Mouse (Mus musculus) cerebellum, adult 9-10 months (tissue): ENCODE measurements around the gene Adcy5.

ENCODE experiments used
- DNase-seq: peaks from one replicate; pipeline ENCODE4 v3.0.0; 2022

Adcy5 gene

GRCm38 (mm10) chr16:35154641-35155390 is at the start of gene Adcy5:
Gene Adcy5, plus strand, starts transcription at chr16:35154877.
- DNase-seq: no peak

GRCm38 (mm10) chr16:35107985-35108384 is 46.7 kb upstream of the Adcy5 start:
- no peak for DNase-seq

- no peak for DNase-seq
Observed at GRCm38 (mm10) chr16:35109156-35109555, 45.5 kb upstream of the Adcy5 start.

DNA sequence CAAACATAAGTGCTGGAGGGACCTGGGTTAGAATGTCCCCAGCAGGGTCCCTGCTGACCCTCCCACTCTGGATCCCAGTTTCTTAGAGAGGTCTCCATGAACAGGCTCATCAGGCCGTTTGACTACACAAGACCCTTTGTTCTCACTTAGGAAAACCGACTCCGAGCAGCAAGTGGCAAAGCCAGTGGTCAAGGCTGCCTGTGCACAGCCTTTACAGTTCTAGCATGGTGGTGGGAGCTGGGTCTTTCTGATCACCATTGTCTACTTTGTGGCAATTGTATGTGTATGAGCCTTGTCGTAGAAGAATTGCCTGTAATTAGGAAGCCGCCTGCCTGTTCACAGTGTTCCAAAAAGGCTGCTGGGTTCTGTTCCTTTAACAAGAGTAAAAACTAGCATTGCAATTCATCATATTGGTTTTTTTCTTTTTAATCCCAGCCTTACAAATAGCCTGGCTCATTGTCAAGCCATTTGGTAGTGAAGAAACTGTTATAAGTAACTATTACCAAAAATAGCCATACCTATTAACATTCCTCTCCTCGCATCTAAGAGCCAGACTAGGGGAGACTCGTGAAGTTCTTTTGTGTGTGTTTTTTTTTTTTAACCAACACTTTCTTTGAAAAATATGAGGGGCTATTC is 44.9 kb upstream of the Adcy5 start:
- no peak for DNase-seq

GRCm38 (mm10) chr16:35110410-35111142 is 44.1 kb upstream of the Adcy5 start:
- peak; percentile 80 for DNase-seq

DNA sequence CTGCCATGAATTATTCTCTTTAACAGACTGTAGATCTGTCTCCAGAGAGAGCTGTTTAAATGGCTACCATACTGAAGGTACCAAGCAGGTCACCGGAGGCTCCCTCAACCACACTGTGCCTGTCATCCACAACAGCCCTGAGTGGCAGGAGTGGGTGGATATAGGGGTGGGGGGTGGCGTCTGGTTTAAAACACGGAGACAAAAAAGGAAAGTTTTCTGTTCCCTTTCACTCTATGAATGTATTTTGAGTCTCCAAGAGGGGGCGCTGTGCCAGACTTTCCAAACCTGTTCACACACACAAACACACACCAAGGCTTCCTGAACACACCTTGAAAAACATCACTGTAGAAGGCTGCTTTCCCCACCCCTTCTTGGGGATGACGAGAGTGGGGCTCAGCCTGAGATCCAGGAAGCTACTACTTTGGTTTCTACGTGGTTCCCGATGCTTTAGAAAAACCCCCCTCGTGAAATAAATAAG is 43.5 kb upstream of the Adcy5 start:
- DNase-seq: no peak

DNA sequence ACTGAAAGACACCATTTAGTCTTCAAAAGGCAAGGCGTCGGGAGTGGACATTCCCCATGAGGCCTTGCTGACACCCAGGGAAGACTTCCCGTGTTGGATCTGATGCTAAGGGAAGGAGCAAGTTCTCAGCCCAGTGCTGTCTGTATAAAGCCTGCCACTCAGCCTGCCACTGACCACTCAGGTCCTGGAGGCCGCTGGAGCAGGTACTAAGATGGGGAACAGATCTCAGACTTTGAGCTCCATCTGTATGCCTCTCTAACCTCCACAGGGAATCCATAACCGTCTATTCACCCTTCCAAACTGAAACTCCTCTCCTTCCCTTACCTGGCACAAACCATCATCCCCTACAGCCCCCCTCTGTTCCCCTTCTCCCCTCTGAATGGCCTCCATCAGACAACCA is 41.2 kb upstream of the Adcy5 start:
- no peak for DNase-seq

DNA sequence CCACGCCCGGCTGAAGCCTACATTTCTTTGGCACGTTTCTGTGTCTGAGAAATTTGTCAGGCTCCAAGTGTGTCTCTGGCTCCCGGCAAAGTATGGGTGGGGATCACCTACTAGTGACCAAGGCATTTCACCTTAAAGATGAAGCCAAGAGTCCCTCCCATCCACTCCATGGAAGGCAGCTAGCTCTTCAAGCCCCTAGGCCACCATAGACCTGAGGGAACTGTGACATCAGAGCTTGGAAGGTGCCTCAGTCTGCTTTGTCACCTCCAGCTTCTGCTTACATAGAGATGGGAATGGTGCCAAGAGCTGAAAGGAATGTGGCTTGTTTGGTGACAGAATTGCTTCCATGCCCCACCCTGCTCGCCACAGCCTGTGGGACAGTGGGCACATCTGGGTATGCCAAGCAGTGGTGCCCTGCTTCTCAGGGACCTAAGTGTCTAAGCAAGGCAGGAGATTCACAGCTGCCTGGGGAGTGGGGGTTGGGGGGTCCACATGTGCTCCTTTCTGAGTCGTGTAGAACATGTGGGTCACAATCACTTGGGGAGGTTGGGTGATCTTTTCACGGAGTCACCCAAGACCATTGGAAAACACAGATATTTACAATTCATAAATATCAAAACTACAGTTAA is 38.2 kb upstream of the Adcy5 start:
- no peak for DNase-seq

- no peak for DNase-seq
Observed at GRCm38 (mm10) chr16:35117436-35117835, 37.2 kb upstream of the Adcy5 start.

- DNase-seq: no peak
Observed at GRCm38 (mm10) chr16:35120603-35121002, 34.1 kb upstream of the Adcy5 start.

DNA sequence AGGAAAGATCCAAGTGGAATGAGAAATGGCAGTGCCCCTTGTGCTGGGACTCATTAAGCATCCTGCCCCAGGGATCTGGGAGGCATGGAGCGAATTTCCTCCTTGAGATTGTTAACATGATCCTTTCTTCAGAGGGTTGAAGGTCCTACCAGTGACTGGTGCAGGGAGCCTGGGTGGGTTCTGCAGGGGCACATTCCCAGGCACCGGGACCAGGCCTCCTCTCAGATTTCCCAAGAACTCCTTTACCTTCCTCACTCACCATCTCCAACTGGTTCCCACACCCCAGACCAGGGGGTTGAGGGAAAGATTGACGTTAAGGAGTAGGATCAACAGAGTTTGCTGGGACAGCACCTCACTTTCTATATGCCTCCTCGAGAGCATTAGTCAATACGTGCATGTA is 27.4 kb upstream of the Adcy5 start:
- no peak for DNase-seq

- DNase-seq: no peak
Observed at GRCm38 (mm10) chr16:35130172-35130571, 24.5 kb upstream of the Adcy5 start.

DNA sequence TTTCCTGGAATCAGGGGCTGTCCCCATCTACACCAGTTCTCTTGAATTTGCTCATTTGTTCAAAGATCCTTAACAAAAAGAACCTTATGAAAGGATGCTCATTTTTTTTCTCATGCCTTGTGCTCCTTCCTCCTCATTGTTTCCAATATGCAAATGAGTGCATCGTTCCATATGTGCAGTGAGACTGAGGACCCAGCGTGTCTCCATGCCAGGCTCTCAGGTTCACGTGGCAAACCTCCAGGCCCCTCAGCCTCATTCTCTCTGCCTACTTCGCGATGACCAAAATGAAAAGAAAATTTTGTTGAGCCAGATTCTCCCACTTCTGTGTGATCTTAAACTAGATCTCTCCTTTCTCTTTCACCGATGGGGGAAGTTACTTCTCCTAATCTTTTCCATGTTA is 15.3 kb upstream of the Adcy5 start:
- no peak for DNase-seq

DNA sequence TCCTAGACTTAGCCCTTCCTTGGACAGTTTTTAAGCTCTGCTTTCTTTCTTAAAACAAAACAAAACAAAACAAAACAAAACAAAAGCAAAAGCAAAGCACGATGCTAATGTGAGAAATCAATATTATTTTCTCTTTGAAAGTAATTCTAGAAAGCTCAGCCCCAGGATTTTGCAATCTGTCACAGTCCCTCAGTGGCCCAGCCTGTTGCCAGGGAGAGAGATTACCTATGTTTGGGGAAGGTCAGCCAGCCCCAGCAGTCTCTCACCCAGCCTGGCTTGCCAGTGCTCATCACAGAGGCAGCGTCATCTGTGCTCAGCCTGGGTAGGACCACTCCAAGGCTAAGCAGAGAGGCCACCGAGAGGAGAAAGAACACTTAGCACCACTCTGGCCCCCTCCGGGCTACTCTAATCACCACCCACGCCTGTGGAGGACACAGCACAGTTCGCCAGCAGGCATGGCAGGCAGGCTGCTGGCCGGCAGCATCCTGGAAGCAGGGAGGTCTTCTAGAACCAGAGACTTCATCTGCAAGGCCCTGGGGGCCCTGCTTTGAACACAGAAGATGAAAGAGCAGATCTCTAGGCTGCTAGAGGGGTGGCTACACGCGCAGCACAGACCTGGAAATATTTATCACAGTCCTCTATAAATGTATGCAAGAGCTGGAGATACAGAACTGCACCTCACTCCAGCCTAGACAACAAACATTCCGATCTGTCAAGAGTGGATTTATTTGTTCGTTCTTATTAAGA is 14.6 kb upstream of the Adcy5 start:
- no peak for DNase-seq

DNA sequence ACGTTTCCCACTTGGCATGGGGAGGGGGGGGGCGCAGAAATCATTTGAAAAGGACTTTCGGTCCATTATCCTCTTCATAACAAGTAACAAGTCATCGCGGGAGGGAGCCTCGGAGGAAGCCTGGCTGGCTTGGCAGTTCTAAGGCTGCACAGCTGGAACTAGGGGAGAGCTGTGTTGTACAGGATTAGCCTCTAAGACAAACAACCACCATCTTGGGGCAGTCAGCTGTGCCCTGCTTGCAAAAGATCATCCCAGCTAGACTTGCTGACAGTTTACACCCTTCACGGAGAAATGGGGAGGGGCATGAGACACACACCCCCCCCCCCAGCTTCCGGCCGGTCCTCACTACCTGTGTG is 14.1 kb upstream of the Adcy5 start:
- DNase-seq: no peak

GRCm38 (mm10) chr16:35141839-35142238 is 12.8 kb upstream of the Adcy5 start:
- no peak for DNase-seq

GRCm38 (mm10) chr16:35146153-35146552 is 8.5 kb upstream of the Adcy5 start:
- DNase-seq: no peak

DNA sequence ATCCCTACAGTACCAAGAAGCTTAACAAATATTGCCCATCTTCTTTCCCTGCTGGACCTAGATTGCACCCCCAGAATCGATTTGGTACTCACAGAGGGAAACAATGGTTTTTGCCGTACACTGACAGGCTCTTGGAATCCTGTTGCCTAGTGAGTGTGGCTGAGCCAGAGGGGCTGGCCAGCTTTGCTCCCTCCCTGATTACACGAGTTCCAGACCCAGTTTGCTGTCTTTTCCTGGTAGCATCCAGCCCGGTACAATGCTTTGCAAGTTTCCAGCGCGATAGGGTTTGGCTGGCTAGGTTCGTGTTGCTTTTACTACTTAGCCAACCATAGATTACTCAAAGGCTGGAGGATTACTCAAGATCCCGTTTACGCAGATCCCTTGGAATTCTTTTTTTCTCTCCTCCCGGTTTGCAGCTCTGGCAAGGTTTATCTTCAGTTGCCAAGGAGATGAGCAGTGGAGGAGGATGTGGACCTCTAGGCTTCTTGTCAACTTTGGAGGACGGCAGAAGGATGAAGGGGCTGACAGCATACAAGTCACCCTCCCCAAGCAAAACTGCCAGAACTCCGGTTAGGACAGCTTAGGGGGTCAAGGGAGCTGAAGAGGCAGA is 1.4 kb upstream of the Adcy5 start:
- DNase-seq: no peak

GRCm38 (mm10) chr16:35154245-35154640 is 434 bp upstream of the Adcy5 start:
- peak; percentile 55 for DNase-seq

DNA sequence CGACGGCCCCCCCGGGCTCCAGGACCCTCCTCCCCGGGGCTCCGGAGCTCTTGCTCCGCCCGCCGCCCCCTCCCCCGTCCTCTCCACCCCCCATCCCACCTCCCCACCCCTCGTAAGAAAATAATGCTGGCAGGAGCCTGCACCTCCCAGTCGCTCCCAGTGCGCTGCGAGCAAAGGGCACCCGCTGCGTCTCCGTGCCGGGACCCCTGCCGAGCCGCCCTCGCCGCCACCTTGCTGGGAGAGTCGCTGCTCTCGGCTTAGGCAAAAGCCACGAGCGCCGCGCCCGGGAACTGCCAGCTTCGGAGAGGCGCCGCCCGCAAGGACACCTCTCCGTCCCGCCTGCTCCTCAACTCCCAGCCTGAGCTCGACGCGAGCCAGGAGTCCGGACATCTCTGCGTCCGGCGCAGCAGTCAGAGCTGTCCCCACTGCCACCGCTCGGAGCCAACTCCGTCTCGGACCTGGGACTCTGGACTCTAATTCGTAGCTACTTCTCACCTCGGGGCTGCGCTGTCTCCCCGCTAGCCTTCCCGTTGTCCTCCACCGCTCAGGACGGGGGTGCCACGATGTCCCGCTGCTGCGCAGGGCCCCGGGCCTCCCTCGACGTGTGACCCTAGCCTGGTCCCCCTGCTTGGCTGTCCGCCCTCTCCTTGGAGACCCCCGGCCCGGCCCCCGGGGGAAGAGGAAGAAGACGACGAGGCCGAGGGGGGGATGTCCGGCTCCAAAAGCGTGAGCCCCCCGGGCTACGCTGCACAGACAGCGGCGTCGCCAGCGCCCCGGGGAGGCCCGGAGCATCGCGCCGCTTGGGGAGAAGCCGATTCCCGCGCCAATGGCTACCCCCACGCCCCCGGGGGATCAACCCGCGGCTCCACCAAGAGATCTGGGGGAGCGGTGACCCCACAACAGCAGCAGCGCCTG is 971 bp downstream of the Adcy5 start:
- DNase-seq: peak; percentile 45

GRCm38 (mm10) chr16:35156306-35156695 is 1.6 kb downstream of the Adcy5 start:
- DNase-seq: no peak
